Mouse (Mus musculus) small intestine, adult 2 months (tissue): ENCODE results near the gene Drd1. TPM values are rescaled to one million over a fixed set of nuclear protein-coding genes. Genes with fewer than 3 reads are reported as not detected.

Source experiments
- H3K27ac ChIP-seq: fragments of 200-500 bp; 2 replicates; pipeline ENCODE4 v1.5.1; 2012; ENCODE audit warnings: low read depth, low read length, control low read depth, inconsistent platforms; ENCODE audit not compliant: insufficient read depth
- H3K27me3 ChIP-seq: fragments of 200-500 bp; 2 replicates; pipeline ENCODE4 v1.6.1; 2012; ENCODE audit warnings: mild to moderate bottlenecking, moderate library complexity, low read length, inconsistent platforms; ENCODE audit not compliant: control insufficient read depth, insufficient read depth
- H3K36me3 ChIP-seq: fragments of 200-500 bp; 2 replicates; pipeline ENCODE4 v1.6.1; 2012; ENCODE audit warnings: mild to moderate bottlenecking, low read length, control low read depth, inconsistent platforms; ENCODE audit not compliant: control insufficient read depth, insufficient read depth
- H3K4me1 ChIP-seq: fragments of 200-500 bp; 2 replicates; pipeline ENCODE4 v1.6.1; 2012; ENCODE audit warnings: low read length, inconsistent platforms, mixed read lengths; ENCODE audit not compliant: control insufficient read depth, insufficient read depth, insufficient read length
- H3K4me3 ChIP-seq: fragments of 200-500 bp; 2 replicates; pipeline ENCODE4 v1.5.1; 2012; ENCODE audit warnings: low read depth, mild to moderate bottlenecking, control low read depth, inconsistent platforms, low read length, moderate library complexity
- CTCF ChIP-seq: fragments of 200-500 bp; IDR thresholded peaks from 2 replicates; pipeline ENCODE4 v1.5.1; 2012; ENCODE audit warnings: low read depth, mild to moderate bottlenecking, control low read depth, inconsistent platforms, low read length, moderate library complexity, mixed read lengths; ENCODE audit not compliant: insufficient replicate concordance, insufficient read length; ENCODE audit errors: extremely low read depth
- POLR2A ChIP-seq: fragments of 200-500 bp; IDR thresholded peaks from 2 replicates; pipeline ENCODE4 v1.6.1; 2012; ENCODE audit warnings: low read depth, mild to moderate bottlenecking, control low read depth, inconsistent platforms, low read length, moderate library complexity
- WGBS: fragments of 180-500 bp; shearing (Covaris S2); methylation state at CpG from one replicate; pipeline ENCODE4 v1.1.7; 2018; 5-methylcytosine and 5-hydroxymethylcytosine counted together
- polyA plus RNA-seq: library from polyadenylated mRNA; depleted of rRNA; stranded (reverse); fragments of >200 nt; gene quantifications from 2 replicates; pipeline ENCODE4 v1.2.3, GENCODE M21; 2012

Gene Drd1
- polyA plus RNA-seq, 1 experiment = not detected

DNA sequence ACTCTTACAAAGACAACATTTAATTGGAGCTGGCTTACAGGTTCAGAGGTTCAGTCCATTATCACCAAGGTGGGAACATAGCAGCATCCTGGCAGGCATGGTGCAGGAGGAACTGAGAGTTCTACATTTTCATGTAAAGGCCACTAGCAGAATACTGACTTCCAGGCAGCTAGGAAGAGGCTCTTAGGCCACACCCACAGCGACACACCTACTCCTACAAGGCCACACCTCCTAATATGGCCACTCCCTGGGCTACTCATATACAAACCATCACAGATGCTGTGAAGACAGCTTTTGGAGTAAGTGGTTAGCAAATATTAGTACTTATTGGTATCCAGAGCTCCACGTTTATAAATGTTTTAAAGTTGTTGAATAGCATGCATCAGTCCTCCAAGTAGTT is 19.9 kb upstream of the Drd1 start:
- peak overlapping the region; percentile 90 for H3K27ac ChIP-seq
- no peak overlapping the region for H3K4me3 ChIP-seq
- WGBS = 61% methylated on average over 2 of the region's 2 CpGs
- TF ChIP-seq CTCF (no peak), POLR2A (no peak)
- H3K36me3 ChIP-seq = peaks cover 7% of the 10 kb centered on the region
- no peaks in the 10 kb centered on the region for H3K27me3 ChIP-seq
- peaks cover 46% of the 10 kb centered on the region for H3K4me1 ChIP-seq

DNA sequence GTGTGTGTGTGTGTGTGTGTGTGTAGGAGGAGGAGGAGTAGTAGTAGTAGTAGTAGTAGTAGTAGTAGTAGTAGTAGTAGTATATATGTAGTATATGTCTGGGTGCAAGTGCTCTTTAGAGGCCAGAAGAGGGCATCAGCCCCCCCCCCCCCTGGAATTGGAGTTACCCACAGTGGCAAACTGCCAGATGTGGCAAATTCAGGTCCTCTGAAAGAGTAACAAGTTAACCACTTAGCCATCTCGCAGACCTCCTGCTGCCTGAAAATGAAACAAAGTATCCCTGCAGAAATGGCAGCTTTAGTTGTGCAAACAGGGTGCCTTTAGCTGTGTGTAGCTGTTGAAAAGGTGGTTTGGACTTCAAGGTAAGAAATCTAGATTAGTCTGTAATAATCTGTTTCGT is 18.0 kb upstream of the Drd1 start:
- TF ChIP-seq POLR2A (no peak), CTCF (no peak)
- H3K27me3 ChIP-seq = no peaks in the 10 kb centered on the region
- peak overlapping the region; percentile 98 for H3K27ac ChIP-seq
- H3K4me1 ChIP-seq = peaks cover 35% of the 10 kb centered on the region
- H3K4me3 ChIP-seq = peak overlapping the region; percentile 32; the same call in 1 of the 2 replicates
- 16% methylated on average over 2 of the region's 2 CpGs for WGBS
- peaks cover 7% of the 10 kb centered on the region for H3K36me3 ChIP-seq

DNA sequence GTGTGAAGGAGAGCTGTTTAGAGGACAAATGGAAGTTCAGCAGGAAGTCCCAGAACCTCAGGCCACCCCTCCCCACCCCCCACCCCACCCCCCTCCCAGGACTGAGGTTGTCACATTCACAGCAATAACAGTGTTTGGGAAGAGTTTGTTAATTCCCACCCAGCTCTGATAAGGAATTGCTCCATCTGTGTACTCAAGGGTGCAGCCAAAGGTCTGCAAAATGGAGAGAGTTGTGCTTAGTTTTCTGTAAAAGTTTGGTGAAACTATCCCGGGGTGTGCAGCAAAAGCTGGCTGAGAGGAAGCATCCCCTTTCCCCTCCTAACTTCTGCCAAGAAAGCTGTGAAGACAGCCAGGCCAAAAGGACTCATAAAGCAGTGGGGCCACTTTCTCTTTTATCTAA is 17.6 kb upstream of the Drd1 start:
- H3K4me3 ChIP-seq = peak overlapping the region; percentile 39
- H3K4me1 ChIP-seq = peaks cover 35% of the 10 kb centered on the region; the same call in 1 of the 2 replicates
- no peaks in the 10 kb centered on the region for H3K27me3 ChIP-seq
- peaks cover 7% of the 10 kb centered on the region for H3K36me3 ChIP-seq
- WGBS = 0% methylated on average over 1 of the region's 1 CpGs
- no peak for TF ChIP-seq CTCF
- no peak; the same call in 1 of the 2 replicates for TF ChIP-seq POLR2A
- H3K27ac ChIP-seq = peak overlapping the region; percentile 98

DNA sequence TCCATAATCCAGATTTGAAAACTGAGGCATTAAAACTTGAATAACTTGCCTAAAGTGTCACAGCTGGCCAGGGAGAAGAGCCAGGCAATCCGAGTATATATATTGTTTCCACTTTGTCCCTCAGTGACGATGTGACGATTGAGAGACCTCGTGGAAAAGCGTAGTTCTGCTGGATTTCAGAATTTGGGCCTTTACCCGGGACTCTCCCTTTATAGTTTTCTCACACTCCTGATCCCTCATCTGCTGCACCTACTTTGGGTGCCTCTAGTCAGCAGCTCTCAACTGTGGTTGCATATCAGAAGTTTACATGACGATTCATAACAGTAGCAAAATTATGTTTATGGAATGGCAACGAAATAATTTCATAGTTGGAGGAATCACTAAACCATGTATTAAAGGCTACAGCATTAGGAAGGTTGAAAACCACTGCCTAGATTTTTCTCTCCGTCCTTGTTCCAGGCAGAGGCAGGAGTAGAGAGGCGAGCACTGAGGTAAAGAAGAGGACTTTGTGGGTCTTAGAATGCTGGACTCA is 17.1 kb upstream of the Drd1 start:
- Histone ChIP-seq H3K36me3 (peaks cover 7% of the 10 kb centered on the region), H3K27me3 (no peaks in the 10 kb centered on the region), H3K4me1 (peaks cover 34% of the 10 kb centered on the region; the same call in 1 of the 2 replicates), H3K4me3 (peak overlapping the region; percentile 84), H3K27ac (peak overlapping the region; percentile 95)
- 5% methylated on average over 10 of the region's 10 CpGs for WGBS
- TF ChIP-seq CTCF = no peak
- TF ChIP-seq POLR2A = no peak

DNA sequence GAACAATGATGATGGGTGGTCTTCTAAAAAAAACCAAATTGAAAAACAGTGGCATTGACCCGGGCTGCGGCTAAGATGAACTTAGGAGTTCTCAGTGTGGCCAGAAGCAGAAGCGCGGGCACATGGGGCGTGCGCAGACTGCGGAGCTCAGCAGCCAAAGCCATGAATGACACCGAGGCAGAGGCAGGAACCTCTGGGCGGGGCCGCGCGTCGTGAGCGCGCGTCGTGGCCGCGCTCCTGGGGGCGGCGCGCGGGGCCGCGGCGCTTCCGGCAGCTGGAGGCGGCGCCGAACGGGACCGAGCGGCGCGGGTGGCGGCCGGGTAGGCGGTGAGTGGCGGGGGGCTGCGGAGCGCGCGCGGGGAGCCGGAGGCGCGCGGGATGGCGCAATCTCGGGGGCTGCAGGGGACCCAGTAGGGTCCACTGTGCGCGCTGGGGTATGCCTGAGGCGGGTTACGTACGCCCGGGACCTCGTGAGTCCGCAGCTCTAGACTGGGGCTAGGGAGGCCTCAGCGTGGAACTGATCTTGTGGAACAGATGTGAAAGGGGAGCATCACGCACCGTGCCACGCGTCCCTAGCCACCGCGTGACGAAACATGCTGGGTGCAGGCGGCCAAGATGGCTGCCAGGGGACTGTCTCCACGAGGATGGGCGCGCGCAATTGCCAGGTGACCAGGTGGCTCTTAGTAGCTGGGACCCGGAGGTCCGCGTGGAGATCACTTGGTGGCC is 16.3 kb upstream of the Drd1 start, which contains the start of gene Sfxn1:
Gene Sfxn1, plus strand, starts transcription at position 264 of the 726 bp plus-strand sequence.
- Histone ChIP-seq H3K4me3 (peak within 1 kb of the TSS; percentile 84), H3K27me3 (no peaks in the 10 kb centered on the region), H3K36me3 (peaks cover 7% of the 10 kb centered on the region), H3K4me1 (peaks cover 31% of the 10 kb centered on the region; the same call in 1 of the 2 replicates), H3K27ac (peak within 1 kb of the TSS; percentile 95)
- TF ChIP-seq POLR2A (peak; percentile 65; the same call in 1 of the 2 replicates), CTCF (no peak)
- under 1% methylated on average over 74 of the region's 74 CpGs for WGBS

DNA sequence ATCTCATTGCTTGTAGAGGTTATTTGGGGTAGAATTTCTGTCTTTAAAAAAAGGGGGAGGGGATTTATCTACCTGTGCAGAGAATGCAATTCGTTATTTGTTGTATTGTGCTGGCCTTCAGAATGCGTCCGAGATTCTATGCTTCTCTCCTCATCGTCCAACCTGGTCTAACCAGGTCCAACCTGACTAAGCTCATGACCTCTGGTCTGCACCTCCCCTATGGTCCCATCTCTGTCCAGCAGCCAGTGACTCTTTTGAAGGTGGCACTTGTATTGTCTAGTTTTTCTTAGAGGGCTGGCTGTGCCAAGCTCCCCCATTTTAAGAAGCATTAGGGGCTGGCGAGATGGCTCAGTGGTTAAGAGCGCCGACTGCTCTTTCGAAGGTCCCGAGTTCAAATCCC is 15.5 kb upstream of the Drd1 start:
- Histone ChIP-seq H3K36me3 (peaks cover 4% of the 10 kb centered on the region), H3K27ac (no peak overlapping the region), H3K27me3 (no peaks in the 10 kb centered on the region), H3K4me1 (peaks cover 29% of the 10 kb centered on the region; the same call in 1 of the 2 replicates), H3K4me3 (no peak overlapping the region)
- WGBS = 94% methylated on average over 9 of the region's 9 CpGs
- TF ChIP-seq CTCF (no peak), POLR2A (no peak)

DNA sequence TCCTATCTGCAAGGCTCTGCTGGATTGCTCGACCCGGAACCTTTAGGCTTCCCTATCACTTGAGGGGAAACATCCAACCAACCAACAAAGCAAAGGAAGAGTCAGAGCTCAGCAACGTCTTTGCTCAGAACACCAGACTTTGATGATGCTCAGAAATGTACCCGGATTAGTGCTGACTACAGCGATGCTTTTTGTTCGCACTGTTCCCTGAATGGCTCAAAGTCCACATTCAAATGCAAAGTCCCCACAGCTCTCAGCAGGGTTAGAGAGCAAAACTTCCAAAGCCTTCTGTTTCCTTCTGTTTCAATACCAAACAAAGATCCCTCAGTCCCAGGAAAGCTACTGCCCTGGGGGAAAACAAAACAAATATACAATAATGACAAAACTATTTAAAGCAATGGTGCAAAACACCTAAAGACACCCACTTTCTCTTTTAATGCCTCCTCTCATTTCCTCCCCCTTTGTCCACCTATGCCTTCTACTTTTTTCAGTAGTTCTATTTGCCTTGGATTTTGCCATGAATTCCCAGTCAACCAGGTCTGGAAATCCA is 12.2 kb upstream of the Drd1 start:
- Histone ChIP-seq H3K36me3 (no peaks in the 10 kb centered on the region), H3K27ac (peak overlapping the region; percentile 91), H3K4me3 (no peak overlapping the region), H3K4me1 (peaks cover 19% of the 10 kb centered on the region; the same call in 1 of the 2 replicates), H3K27me3 (no peaks in the 10 kb centered on the region)
- 31% methylated on average over 6 of the region's 6 CpGs for WGBS
- TF ChIP-seq POLR2A = no peak
- no peak for TF ChIP-seq CTCF
